Mouse (Mus musculus): ENCODE results near the gene Immp2l. TPM values are rescaled to one million over a fixed set of nuclear protein-coding genes. Genes with fewer than 3 reads are reported as not detected.

The Immp2l gene
- polyA plus RNA-seq, 1 experiment = 0.62 TPM

DNA sequence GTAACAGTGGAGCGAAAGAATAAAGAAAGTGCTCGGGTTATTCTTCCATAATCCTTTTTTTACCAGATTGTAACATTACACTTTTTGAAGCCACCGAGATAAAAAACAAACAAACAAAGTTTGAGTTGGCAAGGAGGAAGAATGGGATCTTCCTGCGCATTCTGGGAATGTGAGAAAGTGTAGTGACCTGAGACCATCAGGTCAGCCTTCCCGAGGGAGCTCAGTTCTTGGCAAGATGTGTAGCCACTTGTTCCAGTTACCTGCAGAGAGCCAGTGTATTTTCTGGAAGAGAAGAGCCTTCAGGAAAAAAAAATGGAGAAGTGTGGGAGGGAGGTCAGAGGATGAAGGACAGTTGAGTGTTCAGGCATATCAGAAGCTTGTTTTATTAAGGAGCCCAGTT is 569.5 kb downstream of the Immp2l start:
- no peaks in the 10 kb centered on the region for H3K36me3 ChIP-seq (replicated peaks; ENCODE audit: low read length)
- no peaks in the 10 kb centered on the region for H3K9me3 ChIP-seq
- TF ChIP-seq FLI1 (IDR thresholded peaks at IDR 0.05; ENCODE audit: low read length) = no peak
- no peak for TF ChIP-seq GATA1 (IDR thresholded peaks at IDR 0.05; ENCODE audit: borderline replicate concordance, low read length)
- no peak overlapping the region for H3K4me3 ChIP-seq (replicated peaks)
- no peaks in the 10 kb centered on the region for H3K4me1 ChIP-seq
- no peaks in the 10 kb centered on the region for H3K27me3 ChIP-seq (replicated peaks)

DNA sequence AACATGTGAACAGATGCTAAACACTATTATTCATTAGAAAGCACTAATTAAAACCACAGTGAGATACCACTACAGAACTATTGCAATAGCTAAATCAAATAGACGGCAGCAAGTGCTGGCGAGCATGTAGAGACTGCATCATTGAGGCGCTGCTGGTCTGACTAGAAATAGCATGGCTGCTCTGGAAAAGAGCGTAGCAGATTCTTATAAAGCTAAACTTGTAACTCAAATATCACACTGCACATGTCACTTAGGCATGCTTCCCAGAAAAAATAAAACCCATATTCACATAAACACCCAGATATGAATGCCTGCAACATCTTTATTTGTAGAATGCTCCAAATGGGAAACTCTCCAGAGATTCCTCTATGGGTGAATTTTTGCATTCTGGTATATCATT is 570.1 kb downstream of the Immp2l start:
- Histone ChIP-seq H3K4me3 (replicated peaks) (no peak overlapping the region), H3K27me3 (replicated peaks) (no peaks in the 10 kb centered on the region), H3K36me3 (replicated peaks; ENCODE audit: low read length) (no peaks in the 10 kb centered on the region), H3K4me1 (no peaks in the 10 kb centered on the region), H3K9me3 (no peaks in the 10 kb centered on the region)
- TF ChIP-seq GATA1 (IDR thresholded peaks at IDR 0.05; ENCODE audit: borderline replicate concordance, low read length) (no peak), FLI1 (IDR thresholded peaks at IDR 0.05; ENCODE audit: low read length) (no peak)

DNA sequence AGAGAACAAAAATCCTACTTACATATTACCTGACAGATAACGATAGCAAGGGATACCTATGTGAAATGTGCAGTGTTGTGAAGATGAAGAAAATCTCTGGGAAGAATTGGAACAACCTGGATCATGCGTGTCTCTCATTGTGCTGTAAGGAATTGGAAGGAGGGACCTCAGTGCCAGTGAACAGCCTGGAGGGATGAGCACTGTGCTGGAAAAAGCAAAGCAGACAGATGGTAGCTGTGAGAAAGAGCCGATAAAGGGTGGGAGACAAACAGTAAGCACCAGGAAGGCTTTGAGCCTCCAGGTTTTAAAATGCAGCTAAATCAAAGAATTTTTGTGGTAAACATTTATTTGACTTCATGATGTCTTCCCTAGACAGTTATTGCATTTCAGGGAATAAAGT is 591.4 kb downstream of the Immp2l start:
- H3K9me3 ChIP-seq = no peaks in the 10 kb centered on the region

DNA sequence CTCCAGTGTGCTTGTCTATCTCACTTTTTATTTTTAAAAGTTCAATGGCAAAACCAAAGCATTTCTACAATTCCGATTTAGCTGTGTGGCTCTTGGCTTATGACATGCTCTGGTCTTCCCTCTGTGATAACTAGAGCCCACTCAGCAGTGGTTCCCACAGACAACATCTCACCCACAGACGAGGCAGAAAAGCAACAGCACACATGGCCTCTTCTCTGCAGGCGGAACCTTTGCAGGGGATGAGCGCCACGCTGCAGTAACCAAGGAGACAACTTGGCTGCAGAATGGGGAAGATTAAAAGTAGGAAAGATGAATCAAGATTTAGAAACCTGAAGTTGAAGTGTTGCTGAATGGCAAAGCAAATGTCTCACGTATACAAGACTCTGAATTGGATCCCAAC is 597.5 kb downstream of the Immp2l start:
- TF ChIP-seq GATA1 (IDR thresholded peaks at IDR 0.05; ENCODE audit: borderline replicate concordance, low read length) = no peak
- no peak for TF ChIP-seq FLI1 (IDR thresholded peaks at IDR 0.05; ENCODE audit: low read length)
- no peaks in the 10 kb centered on the region for H3K27me3 ChIP-seq (replicated peaks)

More for the DNA sequence above, 591.4 kb downstream of the Immp2l start:
- Histone ChIP-seq H3K36me3 (replicated peaks; ENCODE audit: low read length) (no peaks in the 10 kb centered on the region), H3K4me1 (no peaks in the 10 kb centered on the region), H3K4me3 (replicated peaks) (no peak overlapping the region), H3K27me3 (replicated peaks) (no peaks in the 10 kb centered on the region)
- TF ChIP-seq GATA1 (IDR thresholded peaks at IDR 0.05; ENCODE audit: borderline replicate concordance, low read length) (no peak), FLI1 (IDR thresholded peaks at IDR 0.05; ENCODE audit: low read length) (no peak)

DNA sequence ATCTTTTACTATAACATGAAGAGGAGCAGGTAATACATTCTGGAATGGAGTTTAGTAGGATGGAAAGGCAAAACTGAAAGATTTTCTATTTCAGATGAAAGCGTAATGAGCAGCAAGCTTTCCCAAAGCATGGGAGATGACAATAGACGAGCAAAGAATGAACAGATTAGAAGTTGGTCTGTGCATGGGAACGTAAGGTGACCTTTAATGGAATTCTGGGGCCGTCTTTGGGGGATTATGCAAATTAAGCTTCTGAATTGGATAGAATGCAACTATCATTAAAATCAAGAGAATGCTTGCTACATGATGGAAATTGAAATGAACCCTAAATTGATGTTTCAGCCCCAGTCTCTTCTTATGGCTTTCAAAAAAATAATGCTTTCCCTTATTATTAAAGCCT is 619.4 kb downstream of the Immp2l start:
- TF ChIP-seq FLI1 (IDR thresholded peaks at IDR 0.05; ENCODE audit: low read length) (no peak), GATA1 (IDR thresholded peaks at IDR 0.05; ENCODE audit: borderline replicate concordance, low read length) (no peak)
- Histone ChIP-seq H3K36me3 (replicated peaks; ENCODE audit: low read length) (no peaks in the 10 kb centered on the region), H3K4me3 (replicated peaks) (no peak overlapping the region), H3K27me3 (replicated peaks) (no peaks in the 10 kb centered on the region), H3K9me3 (0 out of 2 replicates have a peak, but pooled peaks cover 3% of the 10 kb centered on the region), H3K4me1 (no peaks in the 10 kb centered on the region)

More for the DNA sequence above, 597.5 kb downstream of the Immp2l start:
- H3K36me3 ChIP-seq (replicated peaks; ENCODE audit: low read length) = no peaks in the 10 kb centered on the region
- H3K4me1 ChIP-seq = no peaks in the 10 kb centered on the region
- H3K9me3 ChIP-seq = no peaks in the 10 kb centered on the region
- H3K4me3 ChIP-seq (replicated peaks) = no peak overlapping the region

DNA sequence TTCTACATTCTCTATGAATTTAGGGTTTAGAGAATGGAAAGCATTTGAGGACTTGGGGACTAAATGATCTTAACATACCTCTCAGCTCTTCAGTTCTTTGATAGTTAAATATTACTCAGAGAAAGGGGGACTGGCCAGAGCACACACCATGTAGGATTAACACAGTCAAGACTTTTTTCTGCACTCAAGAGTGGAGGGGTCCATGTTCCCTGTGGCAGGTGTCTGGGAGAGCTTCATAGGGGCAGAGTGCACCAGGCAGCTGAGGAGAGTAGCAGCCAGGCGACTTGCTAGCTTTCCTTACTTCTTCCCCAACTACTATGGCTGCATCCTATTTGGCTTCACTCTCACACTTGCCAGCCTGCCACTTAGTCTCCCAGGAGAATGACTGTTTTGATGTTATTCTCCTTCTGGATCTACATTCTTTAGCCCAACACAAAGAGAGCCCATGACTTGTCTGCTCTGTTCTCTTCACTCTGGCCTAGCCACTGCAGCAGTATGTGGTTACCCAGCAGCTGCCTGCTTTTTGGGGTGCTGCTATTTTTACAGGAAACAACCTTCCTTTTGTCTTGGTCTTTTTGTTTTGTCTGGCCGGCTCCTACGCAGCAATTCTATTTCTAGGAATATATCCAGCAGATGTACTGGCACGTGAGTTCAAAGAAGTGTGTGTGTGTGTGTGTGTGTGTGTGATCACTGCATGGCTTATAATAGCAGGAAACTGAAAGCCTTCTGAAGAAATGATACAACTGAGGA is 621.1 kb downstream of the Immp2l start:
- TF ChIP-seq FLI1 (IDR thresholded peaks at IDR 0.05; ENCODE audit: low read length) (no peak), GATA1 (IDR thresholded peaks at IDR 0.05; ENCODE audit: borderline replicate concordance, low read length) (no peak)
- Histone ChIP-seq H3K4me3 (replicated peaks) (no peak overlapping the region), H3K36me3 (replicated peaks; ENCODE audit: low read length) (no peaks in the 10 kb centered on the region), H3K4me1 (no peaks in the 10 kb centered on the region), H3K27me3 (replicated peaks) (no peaks in the 10 kb centered on the region), H3K9me3 (0 out of 2 replicates have a peak, but pooled peaks cover 3% of the 10 kb centered on the region)

DNA sequence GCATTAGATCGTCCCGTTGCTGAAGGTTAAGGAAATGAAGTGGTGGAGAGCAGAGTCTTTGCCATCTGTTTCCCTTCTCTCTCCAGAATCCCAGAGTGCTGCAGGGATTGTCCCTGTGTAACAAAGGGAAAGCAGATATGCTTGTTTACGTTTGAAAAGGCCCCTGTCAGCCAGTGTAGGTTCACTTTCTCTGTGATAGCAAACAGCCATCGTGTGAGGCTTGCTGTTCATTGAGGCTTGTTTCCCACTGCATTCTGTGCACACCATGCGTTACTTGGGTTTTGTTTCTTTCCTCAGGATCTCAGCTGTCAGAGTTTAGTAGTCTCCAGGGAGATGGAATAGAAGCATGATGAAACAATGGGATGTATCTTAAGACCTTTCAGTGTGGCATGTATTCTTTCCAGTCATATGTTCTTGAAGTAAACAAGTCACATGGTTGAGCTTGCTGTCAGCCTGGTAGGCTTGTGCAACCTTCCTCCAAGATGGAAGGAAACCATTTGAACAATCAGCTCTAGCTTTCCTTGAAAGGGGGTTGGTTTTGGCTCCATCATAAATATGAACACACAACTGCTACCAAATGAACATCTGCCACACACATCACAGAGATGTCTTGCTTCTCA is 623.2 kb downstream of the Immp2l start:
- TF ChIP-seq GATA1 (IDR thresholded peaks at IDR 0.05; ENCODE audit: borderline replicate concordance, low read length) (no peak), FLI1 (IDR thresholded peaks at IDR 0.05; ENCODE audit: low read length) (no peak)
- no peaks in the 10 kb centered on the region for H3K9me3 ChIP-seq

DNA sequence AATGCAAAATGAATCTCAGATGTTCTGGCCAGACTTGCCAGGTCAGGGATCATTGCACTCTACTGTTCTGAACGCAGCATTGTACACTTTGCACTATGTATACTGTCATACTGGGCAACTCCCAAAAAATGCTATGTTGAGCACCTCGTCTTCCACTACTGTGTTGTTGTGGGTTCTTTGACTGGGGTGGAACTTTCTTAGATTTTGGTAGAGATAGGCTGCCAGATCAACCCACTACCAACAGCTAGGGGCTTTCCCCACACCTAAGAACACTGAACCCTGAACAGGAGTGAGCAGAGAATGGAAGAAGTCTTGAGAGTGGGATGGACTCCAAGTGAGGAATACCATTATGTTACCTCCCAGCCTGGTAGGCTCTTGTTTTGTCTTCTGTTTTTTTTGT is 623.8 kb downstream of the Immp2l start:
- no peak for TF ChIP-seq FLI1 (IDR thresholded peaks at IDR 0.05; ENCODE audit: low read length)
- TF ChIP-seq GATA1 (IDR thresholded peaks at IDR 0.05; ENCODE audit: borderline replicate concordance, low read length) = no peak
- Histone ChIP-seq H3K9me3 (no peaks in the 10 kb centered on the region), H3K4me3 (replicated peaks) (no peak overlapping the region), H3K27me3 (replicated peaks) (no peaks in the 10 kb centered on the region), H3K36me3 (replicated peaks; ENCODE audit: low read length) (no peaks in the 10 kb centered on the region), H3K4me1 (no peaks in the 10 kb centered on the region)

More for the DNA sequence above, 623.2 kb downstream of the Immp2l start:
- H3K4me1 ChIP-seq = no peaks in the 10 kb centered on the region
- no peaks in the 10 kb centered on the region for H3K27me3 ChIP-seq (replicated peaks)
- H3K4me3 ChIP-seq (replicated peaks) = no peak overlapping the region
- H3K36me3 ChIP-seq (replicated peaks; ENCODE audit: low read length) = no peaks in the 10 kb centered on the region

DNA sequence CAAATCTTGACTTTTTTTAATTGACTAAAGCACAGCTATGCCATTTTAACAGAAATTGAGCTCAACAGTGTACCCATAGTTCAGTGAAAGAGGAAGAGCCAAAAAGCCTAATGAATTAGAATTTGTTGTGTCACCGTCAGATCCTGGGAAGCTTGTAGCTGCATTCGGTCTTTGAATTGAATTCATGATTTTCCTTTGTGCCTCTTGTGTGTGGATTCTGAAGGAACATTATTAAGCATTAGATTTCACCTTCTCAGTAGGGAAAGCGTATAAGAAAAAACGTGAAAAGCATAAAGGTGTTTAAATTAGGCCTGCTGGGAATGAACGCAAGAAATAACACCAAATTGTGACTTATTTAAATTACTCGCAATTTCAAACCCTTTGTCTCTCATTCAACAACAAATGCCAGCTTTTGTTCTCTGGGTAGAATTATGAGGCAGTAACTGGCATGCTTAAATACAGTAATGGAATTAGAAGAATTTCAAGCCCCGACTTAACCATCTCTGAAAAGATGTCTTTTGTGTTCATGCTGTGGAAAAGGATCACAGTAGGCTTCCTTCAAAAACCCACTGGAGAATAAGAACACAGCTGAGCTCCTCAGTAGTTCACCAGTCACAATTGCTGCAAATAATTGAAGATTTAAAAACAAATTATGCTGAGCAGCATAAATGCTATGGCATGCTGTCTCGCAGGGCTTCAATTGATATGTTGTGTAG is 626.1 kb downstream of the Immp2l start:
- Histone ChIP-seq H3K36me3 (replicated peaks; ENCODE audit: low read length) (no peaks in the 10 kb centered on the region), H3K9me3 (0 out of 2 replicates have a peak, but pooled peaks cover 5% of the 10 kb centered on the region), H3K4me1 (no peaks in the 10 kb centered on the region), H3K27me3 (replicated peaks) (no peaks in the 10 kb centered on the region), H3K4me3 (replicated peaks) (no peak overlapping the region)
- TF ChIP-seq GATA1 (IDR thresholded peaks at IDR 0.05; ENCODE audit: borderline replicate concordance, low read length) = no peak
- no peak for TF ChIP-seq FLI1 (IDR thresholded peaks at IDR 0.05; ENCODE audit: low read length)

DNA sequence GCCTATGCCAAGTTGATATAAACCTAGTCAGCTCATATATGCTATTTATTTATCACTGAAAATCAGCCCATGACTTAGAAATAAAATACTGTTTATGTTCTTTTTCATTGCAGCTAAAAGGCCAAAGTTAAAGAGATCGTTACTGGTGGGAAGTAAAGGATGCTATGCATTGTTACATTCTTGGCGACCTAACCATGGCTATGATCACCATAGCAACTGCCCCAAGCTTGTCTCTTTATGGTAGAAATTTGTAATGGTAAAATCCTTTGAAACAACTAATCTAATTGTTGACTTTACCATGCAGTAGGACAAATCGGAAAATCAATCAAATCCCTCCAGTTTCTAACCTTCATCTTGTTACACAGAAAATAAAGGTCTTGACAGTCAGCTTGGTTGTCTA is 644.4 kb downstream of the Immp2l start:
- TF ChIP-seq GATA1 (IDR thresholded peaks at IDR 0.05; ENCODE audit: borderline replicate concordance, low read length) = no peak
- TF ChIP-seq FLI1 (IDR thresholded peaks at IDR 0.05; ENCODE audit: low read length) = no peak
- H3K36me3 ChIP-seq (replicated peaks; ENCODE audit: low read length) = no peaks in the 10 kb centered on the region
- H3K4me3 ChIP-seq (replicated peaks) = no peak overlapping the region
- no peaks in the 10 kb centered on the region for H3K4me1 ChIP-seq
- peaks cover 5% of the 10 kb centered on the region; the same call in 1 of the 2 replicates for H3K9me3 ChIP-seq
- H3K27me3 ChIP-seq (replicated peaks) = no peaks in the 10 kb centered on the region
